Mouse (Mus musculus) mouse trophoblast stem cell (cell line): ENCODE results near the gene Tgoln1.

Experiments used
- in situ Hi-C, 2 experiments: fragments of 300-500 bp; cut with MseI, MboI; formaldehyde crosslinking; loops; 2 replicates in 1 of 2; 3 replicates in 1 of 2; pipeline ENCODE4 v1.15.1; 2025

Gene Tgoln1

GRCm38 (mm10) chr6:72616643-72617288, at the start of gene Tgoln1:
TSS of gene Tgoln1 (minus strand) at chr6:72617000.
- in situ Hi-C loops: no loop called here

GRCm38 (mm10) chr6:72664290-72664689, 47.5 kb upstream of the Tgoln1 start:
- in situ Hi-C loops: loop anchor here in 1 of 2 experiments (10.0 kb wide), 1 partner anchor 131 kb away; no protein-coding TSS in a partner anchor

- in situ Hi-C loops: loop anchor here in 1 of 2 experiments (10.0 kb wide), 1 partner anchor 132 kb away; no protein-coding TSS in a partner anchor
Measured at GRCm38 (mm10) chr6:72663000-72663399, 46.2 kb upstream of the Tgoln1 start.

GRCm38 (mm10) chr6:72660391-72660720, 43.6 kb upstream of the Tgoln1 start:
- in situ Hi-C loops: loop anchor here in 1 of 2 experiments (10.0 kb wide), 1 partner anchor 134 kb away; no protein-coding TSS in a partner anchor

- in situ Hi-C loops: loop anchor here in 1 of 2 experiments (10.0 kb wide), 1 partner anchor 135 kb away; no protein-coding TSS in a partner anchor
Measured at GRCm38 (mm10) chr6:72659717-72660390, 43.1 kb upstream of the Tgoln1 start.

- in situ Hi-C loops: no loop called here
Measured at GRCm38 (mm10) chr6:72658006-72658405, 41.2 kb upstream of the Tgoln1 start.

GRCm38 (mm10) chr6:72656053-72656442, 39.2 kb upstream of the Tgoln1 start:
- in situ Hi-C loops: no loop called here

GRCm38 (mm10) chr6:72655309-72656052, 38.7 kb upstream of the Tgoln1 start:
- in situ Hi-C loops: no loop called here

GRCm38 (mm10) chr6:72654355-72654754, 37.6 kb upstream of the Tgoln1 start:
- in situ Hi-C loops: no loop called here

GRCm38 (mm10) chr6:72653419-72653818, 36.6 kb upstream of the Tgoln1 start:
- in situ Hi-C loops: no loop called here

- in situ Hi-C loops: no loop called here
Measured at GRCm38 (mm10) chr6:72650338-72650851, 33.6 kb upstream of the Tgoln1 start.

- in situ Hi-C loops: no loop called here
Measured at GRCm38 (mm10) chr6:72648002-72648595, 31.3 kb upstream of the Tgoln1 start.

- in situ Hi-C loops: no loop called here
Measured at GRCm38 (mm10) chr6:72647383-72647820, 30.6 kb upstream of the Tgoln1 start.

- in situ Hi-C loops: no loop called here
Measured at GRCm38 (mm10) chr6:72645364-72645763, 28.6 kb upstream of the Tgoln1 start.

- in situ Hi-C loops: no loop called here
Measured at GRCm38 (mm10) chr6:72644576-72644975, 27.8 kb upstream of the Tgoln1 start.

- in situ Hi-C loops: no loop called here
Measured at GRCm38 (mm10) chr6:72641218-72641954, 24.6 kb upstream of the Tgoln1 start.

- in situ Hi-C loops: no loop called here
Measured at GRCm38 (mm10) chr6:72636940-72637339, 20.1 kb upstream of the Tgoln1 start.

- in situ Hi-C loops: no loop called here
Measured at GRCm38 (mm10) chr6:72635760-72636431, 19.1 kb upstream of the Tgoln1 start.

GRCm38 (mm10) chr6:72634311-72634710, 17.5 kb upstream of the Tgoln1 start:
- in situ Hi-C loops: no loop called here

- in situ Hi-C loops: no loop called here
Measured at GRCm38 (mm10) chr6:72631700-72632099, 14.9 kb upstream of the Tgoln1 start.
